Comparison of ENCODE assay signal across 27 mouse cellular contexts in genomic region chr16:92009586-92009985, GRCm38 (mm10). TPM values are rescaled to one million over a fixed set of nuclear protein-coding genes. Genes with fewer than 3 reads are reported as not detected.
"Had no signal": no experiment of that assay in that cellular context is flagged by ENCODE, and none has a peak within 500 bp of the region (broad histone marks: within the 10 kb centered on the region; RNA-seq: fewer than 3 reads in every experiment).

No protein-coding gene starts in this region.

- H3K9ac ChIP-seq: embryonic facial prominence, embryonic 12.5 days; embryonic facial prominence, embryonic 13.5 days; embryonic facial prominence, embryonic 15.5 days; forebrain, embryonic 12.5 days; forebrain, embryonic 13.5 days; forebrain, embryonic 15.5 days; forebrain, postnatal 0 days had no signal

- H3K4me3 ChIP-seq: embryonic facial prominence, embryonic 10.5 days; embryonic facial prominence, embryonic 12.5 days; embryonic facial prominence, embryonic 13.5 days; embryonic facial prominence, embryonic 15.5 days; erythroblast, embryonic 14.5 days; forebrain, embryonic 10.5 days; forebrain, embryonic 12.5 days; forebrain, embryonic 13.5 days; forebrain, embryonic 15.5 days; gastrocnemius, adult 2 months; heart, adult 2 months; heart, embryonic 10.5 days had no signal

- H3K36me3 ChIP-seq: embryonic facial prominence, embryonic 10.5 days; embryonic facial prominence, embryonic 12.5 days; embryonic facial prominence, embryonic 13.5 days; embryonic facial prominence, embryonic 15.5 days; forebrain, embryonic 10.5 days; forebrain, embryonic 12.5 days; forebrain, embryonic 15.5 days; heart, embryonic 10.5 days had no signal

- H3K27ac ChIP-seq: embryonic facial prominence, embryonic 10.5 days; embryonic facial prominence, embryonic 12.5 days; embryonic facial prominence, embryonic 13.5 days; embryonic facial prominence, embryonic 15.5 days; forebrain, embryonic 10.5 days; forebrain, embryonic 12.5 days; forebrain, embryonic 13.5 days; forebrain, embryonic 15.5 days; gastrocnemius, adult 2 months; heart, adult 2 months; heart, embryonic 10.5 days had no signal

- H3K4me1 ChIP-seq: embryonic facial prominence, embryonic 10.5 days; embryonic facial prominence, embryonic 12.5 days; embryonic facial prominence, embryonic 13.5 days; embryonic facial prominence, embryonic 15.5 days; forebrain, embryonic 10.5 days; forebrain, embryonic 12.5 days; forebrain, embryonic 13.5 days; forebrain, embryonic 15.5 days; heart, embryonic 10.5 days had no signal

- H3K9me3 ChIP-seq: embryonic facial prominence, embryonic 10.5 days; embryonic facial prominence, embryonic 12.5 days; embryonic facial prominence, embryonic 15.5 days; forebrain, embryonic 12.5 days; forebrain, embryonic 15.5 days had no signal

- ATAC-seq: forebrain, embryonic 13.5 days; forebrain, embryonic 14.5 days; forebrain, embryonic 15.5 days; forebrain, embryonic 16.5 days; forebrain, postnatal 0 days had no signal

- DNase-seq: cerebellum, postnatal 10 days; cerebellum, postnatal 14 days; cerebellum, postnatal 25 days; cerebellum, postnatal 36 days; embryo, embryonic 11 days; forebrain, postnatal 0 days; gastrocnemius, adult 2 months; gastrocnemius, postnatal 10 days; gastrocnemius, postnatal 14 days; gastrocnemius, postnatal 25 days; gastrocnemius, postnatal 36 days; heart, adult 11 months; heart, adult 18-20 months; heart, adult 2 months had no signal

- H3K27me3 ChIP-seq: embryonic facial prominence, embryonic 12.5 days; embryonic facial prominence, embryonic 13.5 days; embryonic facial prominence, embryonic 15.5 days; forebrain, embryonic 12.5 days; forebrain, embryonic 13.5 days; forebrain, embryonic 15.5 days had no signal

- H3K4me2 ChIP-seq: embryonic facial prominence, embryonic 12.5 days; embryonic facial prominence, embryonic 13.5 days; embryonic facial prominence, embryonic 15.5 days; forebrain, embryonic 12.5 days; forebrain, embryonic 13.5 days; forebrain, embryonic 15.5 days; heart, embryonic 11.5 days had no signal

RNA-seq across cellular contexts. Expression of gene Mrps6, which starts 48.5 kb away (rescaled TPM):
- polyA plus RNA-seq: erythroblast, embryonic 14.5 days had no signal

RNA-seq across cellular contexts. Expression of gene Gm49711, which starts 48.5 kb away (rescaled TPM):
- polyA plus RNA-seq: embryonic facial prominence, embryonic 10.5 days; heart, adult 2 months; heart, embryonic 10.5 days had no signal

RNA-seq across cellular contexts. Expression of gene Slc5a3, which starts 48.5 kb away (rescaled TPM):
- polyA plus RNA-seq: erythroblast, embryonic 14.5 days had no signal
